Mouse (Mus musculus) E14TG2a.4 (cell line): Measurements from ENCODE around the gene Fgf12.

Experiments used
- H3K27me3 ChIP-seq: 2 replicates; pipeline ENCODE4 v1.6.1; 2014; ENCODE audit warnings: low read length, control low read depth; ENCODE audit not compliant: insufficient read depth
- H3K36me3 ChIP-seq: 2 replicates; pipeline ENCODE4 v1.6.1; 2014; ENCODE audit warnings: low read length, control low read depth; ENCODE audit not compliant: insufficient read depth
- H3K4me1 ChIP-seq: replicated peaks from 2 replicates; pipeline ENCODE4 v1.6.1; 2014; ENCODE audit warnings: low read depth, low read length, control low read depth
- H3K4me3 ChIP-seq: replicated peaks from 2 replicates; pipeline ENCODE4 v1.5.1; 2014; ENCODE audit warnings: mild to moderate bottlenecking, low read length
- H3K9me3 ChIP-seq: 2 replicates; pipeline ENCODE4 v1.6.1; 2014; ENCODE audit warnings: low read length, control low read depth
- CTCF ChIP-seq: conservative IDR thresholded peaks from 2 replicates; pipeline ENCODE4 v1.5.1; 2014; ENCODE audit warnings: low read length
- NANOG ChIP-seq: IDR thresholded peaks from 2 replicates; pipeline ENCODE4 v1.6.1; 2014; ENCODE audit warnings: borderline replicate concordance, low read length, mixed read lengths
- POU5F1 ChIP-seq: IDR thresholded peaks from 2 replicates; pipeline ENCODE4 v1.6.1; 2014; ENCODE audit warnings: low read length, borderline replicate concordance

Gene Fgf12

DNA sequence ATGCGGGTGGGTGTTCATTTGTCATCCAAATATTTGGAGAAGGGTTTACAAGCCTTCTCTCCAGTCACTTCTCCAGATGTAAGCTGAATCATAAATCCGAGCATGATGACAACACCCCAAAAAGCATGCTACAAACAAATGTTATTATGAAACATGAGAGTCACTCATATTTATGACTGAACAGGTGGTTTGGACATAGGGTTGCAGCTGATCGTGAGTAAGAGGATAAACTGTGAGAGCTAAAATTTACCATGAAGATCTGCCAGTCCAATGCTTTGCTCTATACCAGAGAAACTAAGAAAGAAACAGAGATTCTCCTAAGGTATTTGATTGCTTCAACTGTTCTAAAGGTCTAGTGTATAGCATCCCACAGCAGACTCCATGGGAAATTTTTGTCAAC lies 56.0 kb downstream of the Fgf12 start:
- no peaks in the 10 kb centered on the region for H3K27me3 ChIP-seq
- no peaks in the 10 kb centered on the region for H3K9me3 ChIP-seq
- H3K4me1 ChIP-seq: no peaks in the 10 kb centered on the region
- H3K36me3 ChIP-seq: no peaks in the 10 kb centered on the region
- TF ChIP-seq POU5F1 (no peak), NANOG (no peak), CTCF (no peak)
- H3K4me3 ChIP-seq: no peak overlapping the region

GRCm38 (mm10) chr16:28694113-28694899 lies 58.6 kb downstream of the Fgf12 start:
- H3K4me1 ChIP-seq: no peaks in the 10 kb centered on the region
- H3K4me3 ChIP-seq: no peak overlapping the region
- no peaks in the 10 kb centered on the region for H3K27me3 ChIP-seq
- TF ChIP-seq POU5F1 (no peak), NANOG (no peak), CTCF (no peak)
- H3K9me3 ChIP-seq: no peaks in the 10 kb centered on the region
- no peaks in the 10 kb centered on the region for H3K36me3 ChIP-seq

GRCm38 (mm10) chr16:28688861-28689385 lies 63.9 kb downstream of the Fgf12 start:
- no peaks in the 10 kb centered on the region for H3K9me3 ChIP-seq
- no peaks in the 10 kb centered on the region for H3K27me3 ChIP-seq
- H3K4me1 ChIP-seq: no peaks in the 10 kb centered on the region
- no peak for TF ChIP-seq CTCF
- no peak for TF ChIP-seq NANOG
- H3K4me3 ChIP-seq: no peak overlapping the region
- no peaks in the 10 kb centered on the region for H3K36me3 ChIP-seq

GRCm38 (mm10) chr16:28681625-28682024 lies 71.2 kb downstream of the Fgf12 start:
- H3K4me1 ChIP-seq: no peaks in the 10 kb centered on the region
- no peak overlapping the region for H3K4me3 ChIP-seq
- H3K9me3 ChIP-seq: no peaks in the 10 kb centered on the region
- no peaks in the 10 kb centered on the region for H3K27me3 ChIP-seq
- TF ChIP-seq NANOG: no peak
- no peak for TF ChIP-seq CTCF
- no peak for TF ChIP-seq POU5F1
- no peaks in the 10 kb centered on the region for H3K36me3 ChIP-seq

DNA sequence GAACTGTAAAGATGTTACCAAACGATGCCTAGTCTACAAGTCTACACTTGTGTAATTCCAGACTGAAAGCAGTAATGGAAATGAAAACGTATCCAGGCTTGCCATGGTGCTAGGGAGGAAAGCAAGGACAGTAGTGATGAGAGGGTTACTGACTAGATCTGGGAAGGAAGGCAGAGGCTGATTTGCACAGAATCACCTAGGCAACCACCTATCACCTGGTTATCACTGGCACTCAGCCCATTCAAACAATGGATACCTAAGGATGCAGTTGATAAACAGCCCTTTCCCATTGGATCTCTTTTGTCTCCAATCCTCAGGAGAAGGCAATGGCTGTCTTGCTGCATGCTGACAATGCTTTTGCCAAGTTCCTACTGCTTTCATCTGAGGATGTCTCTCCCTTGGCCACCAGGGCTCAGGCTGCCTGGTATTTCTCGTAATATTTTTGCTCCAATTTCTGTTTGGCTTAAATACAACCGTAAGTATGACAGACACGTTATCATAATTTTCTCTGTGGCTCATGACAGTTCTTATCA lies 84.0 kb downstream of the Fgf12 start:
- TF ChIP-seq POU5F1: no peak
- no peak for TF ChIP-seq NANOG
- no peak for TF ChIP-seq CTCF
- Histone ChIP-seq H3K4me3 (no peak overlapping the region), H3K9me3 (no peaks in the 10 kb centered on the region), H3K4me1 (no peaks in the 10 kb centered on the region), H3K27me3 (no peaks in the 10 kb centered on the region), H3K36me3 (no peaks in the 10 kb centered on the region)

GRCm38 (mm10) chr16:28652640-28653039 lies 100.2 kb downstream of the Fgf12 start:
- Histone ChIP-seq H3K36me3 (no peaks in the 10 kb centered on the region), H3K4me1 (no peaks in the 10 kb centered on the region), H3K4me3 (no peak overlapping the region), H3K9me3 (no peaks in the 10 kb centered on the region), H3K27me3 (no peaks in the 10 kb centered on the region)
- TF ChIP-seq CTCF (no peak), POU5F1 (no peak), NANOG (no peak)

DNA sequence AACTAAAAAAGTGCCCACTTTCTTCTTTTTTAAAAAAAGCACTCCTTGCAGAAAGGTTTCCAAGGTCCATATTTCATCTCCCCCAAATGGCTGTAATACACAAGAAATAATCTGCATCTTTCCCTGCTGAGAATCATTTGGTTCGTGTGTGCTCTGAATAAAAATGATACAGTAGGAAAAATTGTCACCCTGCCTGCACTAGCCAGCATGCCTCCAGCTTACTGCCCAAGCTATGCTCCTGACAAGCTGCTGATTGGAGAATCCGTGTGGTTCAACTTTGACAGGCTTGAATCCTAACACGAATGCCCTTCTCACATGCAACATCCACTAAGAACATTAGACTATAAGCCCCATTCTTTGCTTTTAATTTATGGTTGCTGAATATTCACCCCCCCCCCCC lies 102.3 kb downstream of the Fgf12 start:
- no peaks in the 10 kb centered on the region for H3K9me3 ChIP-seq
- no peaks in the 10 kb centered on the region for H3K36me3 ChIP-seq
- H3K27me3 ChIP-seq: no peaks in the 10 kb centered on the region
- TF ChIP-seq NANOG: no peak
- TF ChIP-seq POU5F1: no peak
- no peak for TF ChIP-seq CTCF
- no peaks in the 10 kb centered on the region for H3K4me1 ChIP-seq
- no peak overlapping the region for H3K4me3 ChIP-seq

DNA sequence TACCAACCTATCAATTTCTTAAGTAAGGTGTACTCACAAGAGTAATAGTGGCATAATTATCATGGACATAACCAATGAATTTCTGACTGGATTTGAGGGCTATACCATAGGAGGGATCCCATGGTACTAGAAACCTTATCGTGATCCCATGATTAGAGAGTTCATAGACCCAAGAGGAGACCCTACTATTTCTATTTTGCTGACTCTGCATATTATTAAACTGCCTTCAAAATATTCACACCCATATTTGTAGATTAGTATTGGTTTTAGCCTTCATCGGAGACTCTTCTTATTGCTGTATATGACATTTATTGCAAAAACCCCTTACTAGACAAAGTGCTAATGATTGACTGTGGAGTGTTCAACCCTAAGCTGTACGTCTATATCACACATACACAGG lies 107.8 kb downstream of the Fgf12 start:
- no peak for TF ChIP-seq CTCF
- no peak for TF ChIP-seq POU5F1
- no peaks in the 10 kb centered on the region for H3K4me1 ChIP-seq
- H3K36me3 ChIP-seq: no peaks in the 10 kb centered on the region
- H3K27me3 ChIP-seq: no peaks in the 10 kb centered on the region
- H3K4me3 ChIP-seq: no peak overlapping the region
- no peaks in the 10 kb centered on the region for H3K9me3 ChIP-seq

DNA sequence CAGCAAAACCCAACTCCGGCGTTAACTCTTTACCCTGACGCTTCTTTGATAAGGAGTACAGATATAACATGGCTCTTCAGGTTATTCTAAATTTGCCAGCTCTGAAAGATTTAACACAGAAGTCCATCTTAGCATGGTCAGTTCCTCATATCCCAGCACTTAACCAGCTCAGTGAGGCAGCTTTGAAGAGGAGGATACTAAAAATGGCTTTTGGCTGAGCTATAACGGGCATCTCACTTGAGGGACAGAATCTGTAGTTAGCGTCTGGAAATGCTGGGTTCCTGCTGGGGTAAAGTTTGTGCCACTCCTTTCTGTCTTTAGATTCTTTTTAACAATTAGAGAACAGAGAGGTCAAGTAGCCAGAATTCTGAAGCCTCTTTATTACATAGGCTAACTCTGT lies 121.1 kb downstream of the Fgf12 start:
- Histone ChIP-seq H3K36me3 (no peaks in the 10 kb centered on the region), H3K4me1 (no peaks in the 10 kb centered on the region), H3K9me3 (no peaks in the 10 kb centered on the region), H3K4me3 (no peak overlapping the region), H3K27me3 (no peaks in the 10 kb centered on the region)
- TF ChIP-seq CTCF: no peak
- TF ChIP-seq NANOG: no peak
- no peak for TF ChIP-seq POU5F1
